Mouse (Mus musculus) retina, embryonic 14.5 days (tissue): ENCODE measurements around the gene Dda1.
A peak's percentile ranks its signal among the peaks of the same experiment; 100 is the strongest.

Source experiments
- DNase-seq: peaks from one replicate; pipeline ENCODE4 v3.0.0-alpha.2; 2015; ENCODE audit warnings: low spot score

Dda1 gene

DNA sequence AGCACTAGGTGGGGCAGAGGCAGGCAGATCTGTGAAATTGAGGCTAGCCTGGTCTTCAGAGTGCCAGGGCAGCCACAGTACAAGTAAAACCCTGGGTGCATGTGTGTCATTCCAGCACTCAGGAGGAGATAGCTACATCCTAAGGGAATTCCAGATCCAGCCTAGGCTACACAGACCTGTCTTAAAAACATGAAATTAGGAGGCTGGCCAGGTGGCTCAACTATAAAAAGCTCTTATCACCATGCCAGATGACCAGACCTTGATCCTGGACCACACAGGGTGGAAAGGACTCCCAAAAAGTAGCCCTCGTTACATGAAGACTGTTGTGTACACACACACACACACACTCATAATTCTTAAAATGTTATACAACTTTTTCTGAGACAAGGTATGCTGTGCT lies 998 bp upstream of the Dda1 start:
- no peak for DNase-seq

DNA sequence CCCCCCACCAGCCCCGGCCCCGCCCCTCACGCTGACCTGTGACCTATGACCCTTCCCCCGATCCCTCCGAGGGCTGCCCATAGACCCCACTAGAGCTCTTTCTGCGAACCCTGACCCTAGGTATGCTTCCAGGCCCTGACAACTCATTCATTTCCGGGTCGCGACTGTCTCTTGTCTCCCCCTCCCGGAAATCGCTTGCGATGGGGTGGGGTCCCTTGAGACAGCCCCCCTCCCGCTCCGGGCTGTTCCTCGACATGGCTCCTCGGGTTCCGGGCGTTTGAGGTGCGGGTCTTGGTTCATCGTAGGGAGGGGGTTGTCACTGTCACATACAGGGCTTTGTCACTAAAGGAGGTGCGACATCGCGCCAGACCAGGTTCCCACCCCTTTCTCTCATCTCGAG lies 412 bp downstream of the Dda1 start:
- DNase-seq = peak; percentile 74

DNA sequence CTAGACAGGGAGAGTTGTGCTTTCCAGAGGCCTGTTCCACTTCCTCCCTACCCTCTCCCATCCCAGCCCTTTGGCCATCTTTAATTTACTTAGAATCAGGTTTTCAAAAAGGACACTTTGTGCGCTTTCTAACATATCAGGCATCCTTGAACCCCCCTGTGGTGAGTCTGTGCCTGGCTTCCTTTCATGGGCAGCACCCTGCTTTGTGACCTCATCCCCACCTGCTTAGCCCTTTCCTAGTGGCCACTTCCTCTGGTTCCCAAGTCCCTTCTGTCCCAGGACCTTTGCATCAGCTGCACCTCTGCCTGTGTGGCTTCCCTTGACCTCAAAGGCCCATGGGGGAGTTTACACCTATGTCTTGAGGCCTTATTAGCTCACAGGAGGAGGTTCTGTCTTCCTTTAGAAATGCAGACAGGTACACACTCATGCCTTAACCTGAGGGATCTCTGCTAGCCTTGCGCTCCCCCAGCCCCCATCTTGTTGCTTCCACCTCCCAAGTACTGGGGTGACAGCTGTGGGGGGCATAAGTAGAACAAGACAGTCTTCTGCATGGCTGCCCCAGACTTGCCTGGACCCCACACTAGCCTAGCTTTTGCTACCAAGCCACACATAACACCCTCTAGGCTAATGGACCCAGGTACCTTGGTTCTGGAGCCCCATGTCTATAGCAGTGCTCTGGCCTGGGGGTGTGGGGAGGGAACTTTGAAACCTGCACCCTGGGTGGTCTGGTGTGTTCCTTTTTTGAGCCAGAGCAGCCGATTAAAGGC lies 1.3 kb downstream of the Dda1 start:
- no peak for DNase-seq

DNA sequence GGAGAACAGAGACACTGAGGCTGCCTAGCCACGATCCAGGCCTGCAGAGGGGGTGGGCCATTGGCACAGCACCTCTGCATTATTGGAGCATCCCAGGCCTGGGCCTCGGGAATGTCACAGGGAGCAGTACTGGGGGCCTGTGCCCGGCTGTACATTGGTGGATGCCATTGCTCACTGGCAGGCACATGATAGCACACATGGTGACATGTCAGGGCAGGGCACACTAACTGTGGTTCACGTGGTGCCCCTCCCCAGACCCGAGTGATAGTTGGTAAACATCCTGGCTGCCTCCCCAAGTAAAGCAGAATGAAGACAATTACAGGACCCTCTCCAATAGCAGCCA lies 1.9 kb downstream of the Dda1 start:
- DNase-seq = no peak

DNA sequence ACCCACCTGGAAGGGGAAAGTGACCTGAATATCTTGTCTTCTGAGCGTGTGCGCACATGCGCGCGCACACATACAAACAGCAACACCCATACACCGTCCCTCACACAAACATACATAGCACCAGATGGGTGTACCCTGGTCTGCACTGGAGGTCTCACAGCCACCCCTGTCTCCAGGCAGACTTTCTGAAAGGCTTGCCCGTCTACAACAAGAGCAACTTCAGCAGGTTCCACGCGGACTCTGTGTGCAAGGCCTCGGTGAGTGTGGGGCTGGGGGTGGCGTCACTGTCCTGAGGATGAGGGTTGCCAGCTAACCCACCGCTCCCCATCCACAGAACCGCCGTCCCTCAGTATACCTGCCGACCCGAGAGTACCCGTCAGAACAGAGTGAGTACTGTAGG lies 2.9 kb downstream of the Dda1 start:
- DNase-seq = no peak

DNA sequence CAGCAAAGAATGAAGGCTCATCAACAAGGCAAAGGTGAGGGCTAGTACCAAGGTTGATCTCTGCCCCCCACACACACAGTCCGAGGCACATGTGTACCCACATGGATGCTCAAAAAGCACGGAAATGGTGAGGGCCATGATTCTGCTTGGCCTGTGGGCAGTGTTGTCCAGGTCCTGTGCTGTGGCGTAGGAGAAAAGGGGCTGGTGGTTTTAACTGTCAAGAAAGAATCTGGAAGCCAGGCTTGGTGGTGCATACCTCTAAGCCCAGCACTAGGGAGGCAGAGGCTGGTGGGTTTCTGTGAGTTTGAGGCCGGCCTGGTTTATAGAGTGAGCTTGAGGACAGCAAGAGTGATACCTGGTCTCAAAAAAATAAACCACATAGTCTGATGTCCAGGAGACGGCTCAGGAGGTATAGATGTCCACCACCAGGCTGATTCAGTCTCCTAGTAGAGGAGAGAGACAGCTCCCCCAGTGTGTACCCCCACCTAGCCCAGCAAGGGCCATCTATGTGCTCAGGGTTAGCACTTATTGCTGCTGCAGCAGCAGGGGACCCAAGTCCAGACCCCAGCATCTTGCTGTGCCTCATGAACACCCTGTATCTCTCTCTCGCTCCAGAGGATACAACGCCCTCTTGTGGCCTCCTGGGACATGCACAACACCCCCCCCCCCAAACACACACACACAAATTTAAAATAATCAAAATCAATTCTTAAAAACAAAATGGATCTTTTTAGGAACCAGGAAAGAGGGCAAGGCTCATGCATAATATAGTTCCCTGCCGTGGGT lies 3.8 kb downstream of the Dda1 start:
- DNase-seq = no peak

DNA sequence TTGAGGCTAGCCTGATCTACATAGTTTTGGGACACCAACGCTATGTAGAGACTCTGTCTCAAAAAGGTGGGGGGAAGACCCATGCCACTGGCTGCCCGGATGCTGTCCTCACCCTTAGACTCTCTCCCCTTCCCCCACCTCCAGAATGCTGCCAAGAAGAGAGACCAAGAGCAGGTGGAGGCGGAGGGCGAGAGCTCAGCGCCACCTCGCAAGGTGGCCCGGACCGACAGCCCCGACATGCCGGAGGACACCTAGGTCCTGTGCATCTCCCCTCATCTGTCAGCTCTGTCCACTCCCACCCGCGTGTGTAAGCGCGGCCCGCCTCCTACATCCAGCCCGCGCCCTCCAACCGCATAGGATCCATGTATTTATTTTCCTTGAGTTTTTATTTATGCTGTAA lies 5.3 kb downstream of the Dda1 start:
- DNase-seq = no peak

DNA sequence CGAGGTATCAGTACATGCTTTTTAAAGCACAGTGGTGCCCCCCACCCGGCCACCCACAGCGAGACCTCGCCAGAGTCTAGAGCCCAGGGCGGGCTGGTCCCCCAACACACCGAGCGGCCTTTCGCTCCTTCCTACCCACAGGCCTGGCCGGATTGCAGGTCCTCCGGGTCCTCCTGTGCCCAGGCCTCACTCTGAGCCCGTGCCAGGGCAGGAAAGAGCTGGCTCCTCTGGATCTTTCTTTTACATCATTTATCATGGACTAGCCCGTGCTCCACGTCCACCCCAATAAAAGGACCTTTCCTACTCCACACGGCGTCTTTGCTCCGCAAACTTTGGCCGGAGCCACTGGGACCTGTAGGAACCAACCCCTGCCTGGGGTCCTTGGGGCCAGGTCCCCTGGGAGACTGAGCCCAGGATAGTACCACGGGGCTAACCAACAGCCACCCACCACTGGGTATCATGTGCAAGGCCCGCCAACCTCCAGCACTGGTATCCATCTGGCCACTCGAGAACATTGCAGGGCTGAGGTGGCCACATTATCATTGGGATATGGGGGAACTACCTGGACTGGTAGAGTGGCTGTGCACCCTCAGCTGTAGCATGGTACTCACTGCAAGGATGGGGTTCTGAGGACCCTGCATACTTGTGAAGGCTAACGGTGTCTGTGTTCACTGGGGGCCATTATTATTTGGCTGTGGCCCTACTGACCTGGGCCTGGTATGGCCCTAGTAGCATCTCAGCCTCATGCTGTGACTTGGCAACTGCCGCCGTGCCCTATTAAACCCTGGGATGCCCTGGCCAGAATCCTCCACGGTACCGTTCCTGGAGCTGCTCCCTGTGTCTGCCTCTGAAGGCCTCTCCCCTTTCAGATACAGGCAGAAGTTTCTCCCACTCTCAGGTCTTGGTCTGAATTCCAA lies 6.0 kb downstream of the Dda1 start:
- DNase-seq = no peak

DNA sequence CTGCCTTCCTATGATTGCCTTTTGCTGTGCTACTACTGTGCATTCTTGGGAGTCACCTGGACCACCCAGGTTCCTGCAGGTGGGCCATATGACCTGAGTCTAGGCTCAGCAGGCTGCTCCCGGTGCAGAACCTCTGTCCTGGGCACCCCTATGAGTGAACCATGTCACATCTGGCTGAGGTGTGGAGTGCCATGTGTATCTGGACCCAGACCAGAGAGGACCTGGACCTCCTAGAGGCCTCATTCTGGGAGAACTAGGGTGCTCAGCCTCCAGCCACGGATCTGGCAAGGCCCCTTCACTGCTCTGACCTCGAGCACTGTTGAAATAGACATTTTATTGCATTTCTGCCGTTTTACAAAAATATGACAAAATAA lies 6.7 kb downstream of the Dda1 start:
- DNase-seq = no peak

DNA sequence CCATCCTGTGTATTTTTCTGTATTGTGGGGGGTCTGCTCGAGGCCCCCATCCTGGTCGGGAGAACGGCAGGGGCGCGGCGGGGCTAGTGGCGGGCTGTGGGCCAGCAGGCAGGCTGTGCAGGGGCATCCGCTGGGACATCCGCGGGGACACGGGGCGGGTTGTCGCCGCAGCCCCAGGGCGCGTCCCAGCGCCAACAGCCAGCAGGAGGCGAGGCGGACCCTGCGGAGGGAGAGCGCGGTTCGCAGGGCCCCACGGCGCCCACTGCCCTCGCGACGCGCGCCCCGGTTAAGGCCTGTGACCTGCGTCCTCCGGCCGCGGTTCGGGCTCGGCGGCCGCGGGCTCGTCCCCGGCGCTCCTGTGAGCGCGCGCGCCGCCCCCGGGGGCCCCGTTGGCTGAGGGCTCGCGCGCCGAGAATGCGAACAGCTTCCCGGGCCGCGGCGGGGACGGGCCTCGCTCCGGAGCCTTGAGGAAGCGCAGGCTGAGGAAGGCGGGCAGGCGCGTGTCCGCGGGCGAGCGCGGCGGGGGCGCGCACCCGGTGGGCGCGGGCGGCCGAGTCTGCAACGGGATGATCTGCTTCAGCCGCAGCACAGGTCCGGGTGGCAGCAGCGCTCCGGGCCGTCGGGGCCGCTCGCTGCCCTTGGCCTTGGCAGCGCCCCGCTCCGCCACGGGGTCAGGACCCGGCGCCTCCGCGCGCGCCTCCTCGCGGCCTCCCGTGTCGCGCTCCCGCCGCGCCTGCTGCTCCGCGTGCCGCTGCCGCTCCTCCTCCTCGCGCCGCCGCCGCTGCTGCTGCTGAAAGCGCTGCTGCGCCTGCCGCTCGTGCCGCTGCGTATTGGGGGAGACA lies 7.3 kb downstream of the Dda1 start:
- DNase-seq = peak; percentile 80

DNA sequence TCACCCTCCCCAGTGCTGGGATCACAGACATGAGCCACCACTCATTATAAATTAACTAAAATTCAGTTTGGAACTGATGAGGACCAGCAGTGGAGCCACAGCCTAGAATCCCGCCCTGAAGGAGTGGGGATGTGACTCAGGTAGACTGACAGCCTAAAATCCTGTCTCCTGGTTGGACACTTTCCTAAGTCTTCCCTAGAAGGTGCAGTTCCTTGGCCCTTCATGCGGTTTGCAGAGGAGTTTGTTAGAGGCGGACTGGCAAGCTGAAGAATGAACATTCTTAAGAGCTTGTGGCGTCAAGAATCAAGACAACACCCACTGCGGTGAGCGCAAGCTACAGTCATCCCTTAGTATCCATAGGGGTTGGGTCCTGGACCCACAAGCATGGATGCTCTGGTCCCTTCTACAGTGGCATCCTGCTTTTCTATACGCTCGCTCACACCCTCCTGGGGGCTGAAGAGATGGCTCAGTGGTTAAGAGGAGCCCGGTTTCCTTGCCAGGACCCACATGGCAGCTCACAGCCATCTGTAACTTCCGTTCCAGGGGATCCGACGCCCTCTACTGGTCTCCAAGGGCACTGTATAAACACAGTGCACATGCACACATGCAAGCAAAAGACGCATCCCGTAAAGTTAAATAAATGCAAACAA lies 8.3 kb downstream of the Dda1 start:
- peak; percentile 63 for DNase-seq

DNA sequence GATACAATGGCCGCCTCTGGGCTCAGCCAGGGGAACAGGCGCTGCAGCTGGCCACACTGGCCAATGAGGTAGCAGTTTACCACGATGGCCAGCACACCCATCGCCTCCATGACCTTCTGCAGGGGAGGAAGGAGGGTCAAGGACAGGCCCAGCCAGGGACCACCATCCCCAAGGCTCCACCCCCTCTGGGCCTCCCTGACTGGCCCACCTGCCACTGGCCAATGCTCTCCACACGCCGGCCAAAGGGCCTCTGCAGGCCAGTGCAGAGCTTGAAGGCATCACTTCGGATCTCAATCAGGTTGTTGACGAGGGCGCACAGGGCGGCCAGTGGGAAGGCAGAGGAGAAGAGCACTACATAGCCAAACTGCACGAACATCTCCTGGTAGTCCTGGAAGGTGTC lies 9.9 kb downstream of the Dda1 start:
- no peak for DNase-seq

DNA sequence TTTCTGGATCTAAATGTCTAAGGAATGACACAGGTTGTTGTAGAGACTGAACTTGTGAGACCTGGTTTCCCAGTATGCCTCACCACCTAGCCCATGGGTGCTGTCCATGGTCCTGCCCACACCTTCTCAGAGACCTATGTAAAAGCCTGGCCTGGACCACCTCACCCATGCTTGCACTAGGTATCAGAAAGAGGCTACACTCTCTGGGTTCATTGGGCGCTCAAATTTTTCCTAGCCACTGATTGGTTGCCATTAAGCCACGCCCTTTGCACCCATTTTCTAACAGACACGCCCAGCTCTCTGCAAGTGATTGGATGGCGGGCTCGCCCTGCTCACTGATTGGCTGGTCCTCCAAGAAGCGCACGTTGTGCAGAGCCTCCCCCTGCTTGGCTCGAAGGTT lies 14.9 kb downstream of the Dda1 start:
- DNase-seq = no peak

DNA sequence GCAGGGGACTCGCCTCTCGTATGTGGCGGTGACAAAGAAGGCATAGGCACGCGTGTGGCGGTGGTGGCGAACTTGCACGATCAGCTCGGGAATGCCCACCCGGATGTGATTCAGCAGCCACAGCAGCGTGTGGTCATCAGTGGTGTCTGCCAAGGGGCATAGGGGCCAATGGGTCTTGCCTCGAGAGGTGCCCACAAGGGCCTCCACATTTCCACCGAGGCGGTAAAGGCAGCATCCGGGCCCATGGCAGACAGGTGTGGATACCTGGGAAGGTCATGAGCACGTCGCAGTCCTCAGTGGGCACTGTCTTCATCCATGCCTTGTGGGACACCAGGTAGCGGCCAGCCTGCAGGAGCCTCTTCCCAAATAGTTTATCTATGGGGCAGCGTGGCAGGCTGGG lies 15.7 kb downstream of the Dda1 start:
- no peak for DNase-seq

DNA sequence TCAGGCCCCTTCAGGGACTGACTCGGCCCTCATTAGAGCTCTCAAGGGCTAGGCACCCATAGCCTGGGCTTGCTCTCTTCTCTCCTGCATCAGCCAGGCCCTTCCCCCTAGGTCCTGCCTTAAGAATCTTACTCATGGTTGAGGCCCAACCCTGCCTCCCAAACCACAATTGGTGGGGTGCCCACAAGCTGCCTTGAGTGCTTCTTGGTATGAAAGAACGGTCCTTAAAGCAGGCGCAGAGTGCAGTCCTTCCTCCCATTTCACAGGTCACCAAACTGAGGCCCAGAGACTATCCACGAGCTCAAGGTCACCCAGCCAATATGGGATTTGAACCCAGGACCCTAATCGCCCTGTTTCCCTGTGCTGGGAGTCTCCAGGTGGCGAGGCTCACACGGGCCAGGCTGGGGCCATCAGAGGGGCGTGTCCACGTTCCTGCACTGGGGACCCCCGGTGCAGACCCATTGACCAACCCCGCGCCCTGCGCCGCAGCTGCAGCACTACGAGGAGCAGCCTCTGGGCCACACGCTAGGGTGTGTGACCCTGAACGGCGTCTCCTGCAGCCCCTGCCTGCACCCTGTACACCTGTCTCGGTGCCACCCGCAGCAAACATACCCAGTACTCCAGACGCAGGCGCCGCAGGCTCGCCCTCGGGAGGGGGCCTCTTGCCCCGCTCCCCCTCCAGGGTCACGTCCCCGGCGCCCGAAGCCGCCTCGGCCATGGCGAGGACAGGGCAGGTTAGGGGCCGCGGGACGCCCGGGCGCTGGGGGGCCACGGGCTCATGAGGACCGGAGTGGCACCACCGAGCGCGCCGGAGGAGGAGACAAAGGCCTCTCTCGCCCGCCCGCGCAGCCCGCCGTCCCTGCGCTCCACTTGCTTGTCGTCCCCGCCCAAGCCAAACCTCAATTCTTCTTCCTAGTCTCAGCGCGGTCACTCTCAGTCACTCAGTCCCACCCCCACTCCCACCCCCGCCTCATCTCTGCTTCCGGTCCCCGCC lies 16.4 kb downstream of the Dda1 start, which contains the start of gene Ano8:
Ano8 (minus strand) TSS at position 822 of the 994 bp plus-strand sequence.
- DNase-seq = peak; percentile 92

DNA sequence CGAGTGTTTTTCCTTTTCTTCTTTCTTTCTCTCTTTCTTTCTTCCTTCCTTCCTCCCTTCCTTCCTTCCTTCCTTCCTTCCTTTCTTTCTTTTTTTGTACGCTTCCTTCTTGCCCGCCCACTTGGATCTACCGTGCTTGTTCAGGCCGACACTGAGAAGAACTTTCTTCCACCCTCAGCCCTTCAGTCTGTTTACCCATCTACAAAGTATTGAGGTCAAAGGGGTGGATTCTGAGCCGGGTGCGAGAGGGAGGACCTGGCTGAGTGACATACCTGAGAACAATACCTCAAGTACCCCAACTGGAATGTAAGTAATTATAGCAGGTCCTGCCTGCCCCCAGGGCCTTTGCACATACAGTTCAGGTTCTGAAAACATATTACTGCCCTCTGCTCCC lies 17.1 kb downstream of the Dda1 start:
- DNase-seq = no peak

DNA sequence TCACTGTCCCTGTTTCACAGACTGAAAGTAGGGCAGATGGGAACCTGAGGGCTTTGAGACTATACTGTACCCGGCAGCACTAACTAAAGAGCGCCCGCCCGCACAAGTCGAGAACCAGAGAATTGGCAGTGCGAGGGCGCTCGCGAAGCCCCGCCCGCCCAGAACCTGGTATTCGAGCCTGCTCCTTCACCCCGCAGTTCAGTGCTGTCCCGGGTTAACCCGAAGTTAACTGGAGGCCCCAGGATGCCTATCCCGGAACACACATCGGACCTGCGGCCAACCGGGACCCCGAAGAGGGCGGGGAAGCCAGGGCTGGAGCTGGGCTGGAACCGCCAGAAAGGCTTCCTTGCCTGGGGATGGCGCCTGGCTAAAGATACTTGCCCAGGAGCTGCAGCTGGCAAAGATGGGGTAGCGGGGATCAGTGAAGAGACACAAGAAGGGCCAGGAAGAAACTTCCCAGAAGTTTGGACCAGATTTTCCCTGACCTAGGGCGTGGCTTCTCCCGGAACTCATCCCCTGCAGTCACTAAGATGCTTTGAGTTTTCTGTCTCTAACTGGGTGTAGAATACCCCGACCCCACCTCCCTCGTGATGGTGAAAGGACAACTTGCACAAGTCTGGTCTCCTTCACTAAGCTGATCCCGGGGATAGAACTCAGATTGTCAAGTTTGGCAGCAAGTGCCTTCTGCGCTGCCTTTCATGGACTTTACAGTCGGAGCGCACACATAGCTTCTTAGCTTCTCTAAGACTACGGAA lies 18.9 kb downstream of the Dda1 start, which contains the start of gene Gtpbp3:
Gtpbp3 (plus strand) TSS at position 413 of the 755 bp plus-strand sequence.
- peak; percentile 79 for DNase-seq

DNA sequence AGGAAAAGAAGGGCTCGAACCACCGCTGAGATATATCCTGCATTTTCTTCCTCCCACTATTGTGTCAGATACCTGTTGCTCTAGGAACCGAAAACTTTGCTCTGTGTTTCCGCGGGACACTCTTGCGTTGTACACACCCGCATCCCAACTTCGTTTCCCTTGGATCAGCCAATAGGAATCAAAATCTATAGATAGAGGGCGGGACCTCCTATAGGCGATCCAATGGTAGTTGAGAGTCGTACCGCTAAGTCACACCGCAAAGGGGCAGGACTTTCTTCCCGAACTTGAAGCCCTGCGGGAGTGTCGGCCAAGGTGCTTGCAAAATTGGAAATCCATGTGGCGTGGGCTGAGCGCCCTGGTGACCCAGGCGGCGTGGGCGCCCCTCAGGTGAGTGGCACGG lies 19.5 kb downstream of the Dda1 start:
- DNase-seq = peak; percentile 96

DNA sequence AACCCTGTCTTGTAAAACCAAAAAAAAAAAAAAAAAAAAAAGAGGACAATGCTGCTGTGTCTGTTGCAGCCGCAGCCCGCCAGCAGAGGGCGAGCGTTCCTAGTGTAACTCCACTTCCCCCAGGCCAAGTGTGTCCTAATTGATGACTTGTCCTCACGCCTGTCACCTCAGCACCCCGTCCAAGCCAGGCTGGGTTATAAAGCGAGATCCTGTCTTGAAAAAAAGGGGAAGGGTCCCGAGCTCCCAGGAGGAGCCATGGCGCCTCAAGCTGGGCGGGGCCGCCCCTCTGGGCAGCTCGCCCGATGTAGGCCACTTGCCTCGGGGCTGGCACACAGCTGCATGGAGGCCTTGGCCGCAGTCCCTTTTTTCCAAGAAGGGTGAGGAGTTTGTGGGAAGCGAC lies 26.0 kb downstream of the Dda1 start:
- DNase-seq = peak; percentile 90
